In genomic region chr17:24937266-24937665, GRCm38 (mm10) we compare ENCODE assay signal across 8 mouse cellular contexts. TPM values are rescaled to one million over a fixed set of nuclear protein-coding genes. Genes with fewer than 3 reads are reported as not detected.
DNase-seq lines count a peak whose midpoint lies in the region; ATAC-seq and TF ChIP-seq lines count a peak whose summit lies in the region.

No protein-coding gene starts in this region.

- peak overlapping the region; percentile 87 for H3K4me2 ChIP-seq in liver, embryonic 13.5 days

- H3K27ac ChIP-seq in gastrocnemius, adult 2 months: peak overlapping the region; percentile 91
- H3K27ac ChIP-seq in thymus, adult 2 months (ENCODE audit: control insufficient read depth, insufficient read depth, low read length): peak overlapping the region; percentile 35; the same call in 1 of the 2 replicates
- H3K27ac ChIP-seq in liver, embryonic 13.5 days: peak overlapping the region; percentile 90

- H3K4me3 ChIP-seq in gastrocnemius, adult 2 months: peak overlapping the region; percentile 99
- H3K4me3 ChIP-seq in thymus, adult 2 months (ENCODE audit: control insufficient read depth, insufficient read depth, low read length): peak overlapping the region; percentile 86
- H3K4me3 ChIP-seq in liver, embryonic 13.5 days (replicated peaks): peak overlapping the region; percentile 82

- TF ChIP-seq CTCF in gastrocnemius, adult 2 months (IDR thresholded peaks at IDR 0.05): peak; percentile 8; the same call in 1 of the 2 replicates
- no peak for TF ChIP-seq CTCF in thymus, adult 2 months (IDR thresholded peaks at IDR 0.05; ENCODE audit: borderline replicate concordance, control insufficient read depth, extremely low read depth, insufficient read depth, low read length, poor library complexity)

- H3K4me1 ChIP-seq in thymus, adult 2 months (replicated peaks; ENCODE audit: control insufficient read depth, insufficient read depth, low read length): peaks cover 7% of the 10 kb centered on the region
- H3K4me1 ChIP-seq in liver, embryonic 13.5 days (replicated peaks): peaks cover 41% of the 10 kb centered on the region

- ATAC-seq in liver, embryonic 13.5 days (ENCODE audit: low read depth): no peak

- no peaks in the 10 kb centered on the region for H3K27me3 ChIP-seq in thymus, adult 2 months (ENCODE audit: control insufficient read depth, insufficient read depth, low read length)
- H3K27me3 ChIP-seq in liver, embryonic 13.5 days: no peaks in the 10 kb centered on the region

- intact Hi-C loops in gastrocnemius, adult 2 months (cut with DNase I): loop anchor here (5.0 kb wide), 2 partner anchors 75 to 335 kb away; partner anchors contain the start of gene Ube2i

- peak overlapping the region; percentile 88 for H3K9ac ChIP-seq in liver, embryonic 13.5 days

- H3K9me3 ChIP-seq in liver, embryonic 13.5 days (replicated peaks): no peaks in the 10 kb centered on the region

- no peak for DNase-seq in gastrocnemius, adult 2 months
- no peak for DNase-seq in gastrocnemius, adult 18-20 months (ENCODE audit: low spot score)
- DNase-seq in thymus, adult 2 months: no peak
- no peak for DNase-seq in thymus, postnatal 36 days
- no peak for DNase-seq in liver, embryonic 13.5 days
- DNase-seq in gastrocnemius, adult 8-10 months (ENCODE audit: low spot score in 2 of 2): no peak
- no peak for DNase-seq in c-Kit-positive CD71-positive TER-119-positive erythroid progenitor cells, embryonic 14.5 days (ENCODE audit: low spot score)
- no peak for DNase-seq in urinary bladder, postnatal 14 days (ENCODE audit: low spot score)

- H3K36me3 ChIP-seq in thymus, adult 2 months (ENCODE audit: control insufficient read depth, insufficient read depth, low read length): no peaks in the 10 kb centered on the region
- peaks cover 15% of the 10 kb centered on the region for H3K36me3 ChIP-seq in liver, embryonic 13.5 days

- no peak for TF ChIP-seq POLR2A in thymus, adult 2 months (IDR thresholded peaks at IDR 0.05; ENCODE audit: control insufficient read depth, extremely low read depth, insufficient read depth, low read length, poor library complexity)

- 43% methylated on average over 6 of the region's 6 CpGs for WGBS in thymus, adult 2 months
- 41% methylated on average over 6 of the region's 6 CpGs for WGBS in liver, embryonic 13.5 days (ENCODE audit: insufficient replicate concordance)

RNA-seq across cellular contexts. Expression of gene Mapk8ip3, which starts 0.5 kb away (rescaled TPM):
- total RNA-seq in gastrocnemius, adult 2 months (2021): 10 to 100 TPM; 19.3 to 21.8 TPM
- 10 to 100 TPM; 13.2 to 14.5 TPM for total RNA-seq in gastrocnemius, adult 18-20 months (2021)
- polyA plus RNA-seq in thymus, adult 2 months (2012; rRNA removed): 255 and 272 TPM in 2 replicates
- polyA plus RNA-seq in liver, embryonic 13.5 days (2015; fragmentation: Nextera tagmentation; extraction: Ambion mirVana): 7.6 and 8.6 TPM in 2 replicates
- total RNA-seq in gastrocnemius, adult 8-10 months (2022): 10 to 100 TPM; 12.1 to 15.4 (median 13.7) TPM

RNA-seq across cellular contexts. Expression of gene Jpt2, which starts 23.2 kb away (rescaled TPM):
- 1 to 10 TPM; 5.3 to 6.8 TPM for total RNA-seq in gastrocnemius, adult 2 months (2021)
- total RNA-seq in gastrocnemius, adult 18-20 months (2021): 1 to 10 TPM; 3.9 to 5.9 TPM
- 13.5 and 15.0 TPM in 2 replicates for polyA plus RNA-seq in thymus, adult 2 months (2012; rRNA removed)
- polyA plus RNA-seq in liver, embryonic 13.5 days (2015; fragmentation: Nextera tagmentation; extraction: Ambion mirVana): 75.1 and 86.8 TPM in 2 replicates
- total RNA-seq in gastrocnemius, adult 8-10 months (2022): 1 to 10 TPM; 5.1 to 8.5 (median 6.9) TPM

RNA-seq across cellular contexts. Expression of gene Nme3, which starts 41.0 kb away (rescaled TPM):
- 10 to 100 TPM; 10.2 to 13.1 TPM for total RNA-seq in gastrocnemius, adult 2 months (2021)
- 10 to 100 TPM; 11.8 to 12.3 TPM for total RNA-seq in gastrocnemius, adult 18-20 months (2021)
- 63.3 and 76.7 TPM in 2 replicates for polyA plus RNA-seq in thymus, adult 2 months (2012; rRNA removed)
- 65.6 and 66.8 TPM in 2 replicates for polyA plus RNA-seq in liver, embryonic 13.5 days (2015; fragmentation: Nextera tagmentation; extraction: Ambion mirVana)
- total RNA-seq in gastrocnemius, adult 8-10 months (2022): 10 to 100 TPM; 11.4 to 12.6 (median 12.0) TPM

RNA-seq across cellular contexts. Expression of gene Mrps34, which starts 42.4 kb away (rescaled TPM):
- 10 to 100 TPM; 75.8 to 95.7 TPM for total RNA-seq in gastrocnemius, adult 2 months (2021)
- total RNA-seq in gastrocnemius, adult 18-20 months (2021): 10 to 100 TPM; 79.4 to 86.3 TPM
- polyA plus RNA-seq in thymus, adult 2 months (2012; rRNA removed): 146 and 152 TPM in 2 replicates
- polyA plus RNA-seq in liver, embryonic 13.5 days (2015; fragmentation: Nextera tagmentation; extraction: Ambion mirVana): 84.2 TPM in 2 replicates
- total RNA-seq in gastrocnemius, adult 8-10 months (2022): 10 to 100 TPM; 70.5 to 82.3 (median 75.4) TPM

RNA-seq across cellular contexts. Expression of gene Eme2, which starts 42.4 kb away (rescaled TPM):
- total RNA-seq in gastrocnemius, adult 2 months (2021): 10 to 100 TPM in 1 of 2 experiments, 1 to 10 TPM in 1; 9.3 to 10.9 TPM
- total RNA-seq in gastrocnemius, adult 18-20 months (2021): 1 to 10 TPM; 6.5 to 8.4 TPM
- 48.2 and 55.3 TPM in 2 replicates for polyA plus RNA-seq in thymus, adult 2 months (2012; rRNA removed)
- polyA plus RNA-seq in liver, embryonic 13.5 days (2015; fragmentation: Nextera tagmentation; extraction: Ambion mirVana): 13.8 and 14.6 TPM in 2 replicates
- 1 to 10 TPM; 6.6 to 8.7 (median 7.9) TPM for total RNA-seq in gastrocnemius, adult 8-10 months (2022)

Comparison
In these comparisons a context has a peak if more than half of its experiments do, and no peak if none do; other contexts are left out.
1. H3K27ac ChIP-seq: peak in every context shown above with its lines; median percentile 91 in gastrocnemius, adult 2 months; 90 in liver, embryonic 13.5 days; 35 in thymus, adult 2 months.